ENCODE assay signal across 8 mouse cellular contexts in genomic region chr13:73626745-73627549, GRCm38 (mm10). TPM values are rescaled to one million over a fixed set of nuclear protein-coding genes. Genes with fewer than 3 reads are reported as not detected.
DNase-seq lines count a peak whose midpoint lies in the region; ATAC-seq lines count a peak whose summit lies in the region.

TSS of gene Tert (plus strand) at chr13:73626911.

- intact Hi-C loops in left cerebral cortex, postnatal 10 days (cut with DNase I), result loop anchor here (5.0 kb wide), 1 partner anchor 200 kb away; no protein-coding TSS in a partner anchor

- peak within 1 kb of the TSS; percentile 72 for H3K9ac ChIP-seq in forebrain, embryonic 12.5 days
- peak within 1 kb of the TSS; percentile 81 for H3K9ac ChIP-seq in hindbrain, embryonic 13.5 days

- peak; percentile 58 for DNase-seq in MEL-GATA-1-ER (ENCODE audit: extremely low read depth, low read depth)
- DNase-seq in c-Kit-positive CD71-negative TER-119-negative erythroid progenitor cells, embryonic 14.5 days (ENCODE audit: low read depth), result peak; percentile 31
- peak; percentile 39 to 68 for DNase-seq in left cerebral cortex, postnatal 10 days (ENCODE audit: extremely low spot score in 1 of 2, low spot score in 2 of 2)
- peak; percentile 51 for DNase-seq in right cerebral cortex, postnatal 14 days

- peaks cover 29% of the 10 kb centered on the region for H3K4me1 ChIP-seq in forebrain, embryonic 12.5 days
- H3K4me1 ChIP-seq in hindbrain, embryonic 13.5 days (replicated peaks), result peaks cover 44% of the 10 kb centered on the region
- H3K4me1 ChIP-seq in megakaryocyte, embryonic 14.5 days, result peaks cover 20% of the 10 kb centered on the region

- 10% methylated on average over 47 of the region's 47 CpGs for WGBS in forebrain, embryonic 12.5 days
- 12% methylated on average over 47 of the region's 47 CpGs for WGBS in hindbrain, embryonic 13.5 days

- H3K4me2 ChIP-seq in forebrain, embryonic 12.5 days, result peak within 1 kb of the TSS; percentile 85
- peak within 1 kb of the TSS; percentile 91 for H3K4me2 ChIP-seq in hindbrain, embryonic 13.5 days

- H3K27me3 ChIP-seq in forebrain, embryonic 12.5 days, result 0 out of 2 replicates have a peak, but pooled peaks cover 3% of the 10 kb centered on the region
- H3K27me3 ChIP-seq in hindbrain, embryonic 13.5 days, result no peaks in the 10 kb centered on the region
- peaks cover 40% of the 10 kb centered on the region for H3K27me3 ChIP-seq in megakaryocyte, embryonic 14.5 days (replicated peaks)

- peak; percentile 84 for ATAC-seq in forebrain, embryonic 12.5 days (ENCODE audit: low FRiP score)
- peak; percentile 90 for ATAC-seq in hindbrain, embryonic 13.5 days (ENCODE audit: low FRiP score)
- ATAC-seq in monocyte, adult 5-6 weeks (replicated peaks; ENCODE audit: insufficient number of reproducible peaks, low FRiP score, low TSS enrichment, poor library complexity, severe bottlenecking), result no peak

- H3K4me3 ChIP-seq in forebrain, embryonic 12.5 days (replicated peaks), result peak within 1 kb of the TSS; percentile 58
- H3K4me3 ChIP-seq in hindbrain, embryonic 13.5 days, result peak within 1 kb of the TSS; percentile 53
- H3K4me3 ChIP-seq in megakaryocyte, embryonic 14.5 days (replicated peaks), result peak within 1 kb of the TSS; percentile 87

- H3K9me3 ChIP-seq in forebrain, embryonic 12.5 days, result no peaks in the 10 kb centered on the region
- no peaks in the 10 kb centered on the region for H3K9me3 ChIP-seq in hindbrain, embryonic 13.5 days
- no peaks in the 10 kb centered on the region for H3K9me3 ChIP-seq in megakaryocyte, embryonic 14.5 days

- no peaks in the 10 kb centered on the region for H3K36me3 ChIP-seq in forebrain, embryonic 12.5 days (replicated peaks)
- peaks cover 10% of the 10 kb centered on the region for H3K36me3 ChIP-seq in hindbrain, embryonic 13.5 days
- peaks cover 11% of the 10 kb centered on the region for H3K36me3 ChIP-seq in megakaryocyte, embryonic 14.5 days (replicated peaks; ENCODE audit: low read length)

- no peak within 1 kb of the TSS for H3K27ac ChIP-seq in forebrain, embryonic 12.5 days
- H3K27ac ChIP-seq in hindbrain, embryonic 13.5 days, result peak within 1 kb of the TSS; percentile 14; the same call in 1 of the 2 replicates

RNA-seq across cellular contexts. Expression of gene Tert, which starts in this region (rescaled TPM):
- 6.9 and 8.0 TPM in 2 replicates for polyA plus RNA-seq in forebrain, embryonic 12.5 days (2016; fragmentation: Nextera tagmentation; extraction: Ambion mirVana)
- polyA plus RNA-seq in hindbrain, embryonic 13.5 days (2015; fragmentation: Nextera tagmentation; extraction: Ambion mirVana), result 5.3 and 8.1 TPM in 2 replicates
- 1 to 10 TPM; 4.1 to 5.0 TPM for total RNA-seq in left cerebral cortex, postnatal 10 days (2021)
- not detected in 2 replicates for polyA plus RNA-seq in megakaryocyte, embryonic 14.5 days (2012; ENCODE audit: insufficient read depth, low replicate concordance)
- total RNA-seq in monocyte, adult 5-6 weeks (2017), result 0.10 to 4.3 TPM (median 0.49 TPM) in 3 replicates
